Comparison of ENCODE assay signal across 8 mouse cellular contexts in genomic region chr11:104233574-104234206, GRCm38 (mm10). TPM values are rescaled to one million over a fixed set of nuclear protein-coding genes. Genes with fewer than 3 reads are reported as not detected.
A peak's percentile ranks its signal among the peaks of the same experiment; 100 is the strongest.
DNase-seq lines count a peak whose midpoint lies in the region; ATAC-seq lines count a peak whose summit lies in the region.

No protein-coding gene starts in this region.

- peak overlapping the region; percentile 97 for H3K27ac ChIP-seq in hindbrain, embryonic 16.5 days (ENCODE audit: low read depth, low read length)
- peak overlapping the region; percentile 8; the same call in 1 of the 2 replicates for H3K27ac ChIP-seq in neural tube, embryonic 14.5 days (ENCODE audit: low read depth, low read length)
- no peak overlapping the region for H3K27ac ChIP-seq in liver, embryonic 11.5 days (ENCODE audit: low read depth, low read length)

- no peaks in the 10 kb centered on the region for H3K36me3 ChIP-seq in hindbrain, embryonic 16.5 days (ENCODE audit: control insufficient read depth, insufficient read depth, low read length)
- no peaks in the 10 kb centered on the region for H3K36me3 ChIP-seq in neural tube, embryonic 14.5 days (ENCODE audit: control insufficient read depth, insufficient read depth, low read length)
- H3K36me3 ChIP-seq in liver, embryonic 11.5 days (ENCODE audit: control insufficient read depth, insufficient read depth, low read length): no peaks in the 10 kb centered on the region

- peak overlapping the region; percentile 64 for H3K4me2 ChIP-seq in hindbrain, embryonic 16.5 days (ENCODE audit: low read length)
- peak overlapping the region; percentile 61 for H3K4me2 ChIP-seq in neural tube, embryonic 14.5 days (ENCODE audit: low read depth, low read length)
- H3K4me2 ChIP-seq in liver, embryonic 11.5 days: no peak overlapping the region

- ATAC-seq in CD4-positive, CD25-positive, alpha-beta regulatory T cell, adult 4 months: no peak
- no peak for ATAC-seq in hindbrain, embryonic 16.5 days
- ATAC-seq in neural tube, embryonic 14.5 days (ENCODE audit: low read depth): no peak
- no peak for ATAC-seq in liver, embryonic 11.5 days (replicated peaks; ENCODE audit: low FRiP score)

- 2% methylated on average over 30 of the region's 30 CpGs for WGBS in hindbrain, embryonic 16.5 days
- 2% methylated on average over 30 of the region's 30 CpGs for WGBS in neural tube, embryonic 14.5 days
- 5% methylated on average over 30 of the region's 30 CpGs for WGBS in liver, embryonic 11.5 days

- peak overlapping the region; percentile 62 for H3K4me3 ChIP-seq in hindbrain, embryonic 16.5 days (ENCODE audit: low read length)
- peak overlapping the region; percentile 88 for H3K4me3 ChIP-seq in neural tube, embryonic 14.5 days (ENCODE audit: low read depth, low read length)
- H3K4me3 ChIP-seq in liver, embryonic 11.5 days (ENCODE audit: low read depth, low read length): no peak overlapping the region

- H3K9ac ChIP-seq in hindbrain, embryonic 16.5 days (ENCODE audit: low read depth, low read length): peak overlapping the region; percentile 92
- H3K9ac ChIP-seq in neural tube, embryonic 14.5 days (replicated peaks; ENCODE audit: low read depth, low read length): peak overlapping the region; percentile 98
- H3K9ac ChIP-seq in liver, embryonic 11.5 days (ENCODE audit: low read depth, low read length): no peak overlapping the region

- peaks cover 40% of the 10 kb centered on the region for H3K4me1 ChIP-seq in hindbrain, embryonic 16.5 days (ENCODE audit: control insufficient read depth, insufficient read depth, low read depth, low read length)
- H3K4me1 ChIP-seq in neural tube, embryonic 14.5 days (ENCODE audit: control insufficient read depth, insufficient read depth, low read length): peaks cover 37% of the 10 kb centered on the region
- H3K4me1 ChIP-seq in liver, embryonic 11.5 days (replicated peaks; ENCODE audit: control insufficient read depth, insufficient read depth, low read length): peaks cover 13% of the 10 kb centered on the region

- peak; percentile 13 for DNase-seq in CD4-positive, CD25-positive, alpha-beta regulatory T cell, adult 2 months (ENCODE audit: low read depth, low spot score)
- peak; percentile 36 for DNase-seq in right cerebral cortex, postnatal 4 days
- DNase-seq in right cerebral cortex, adult 2 months (ENCODE audit: low spot score in 2 of 2): no peak
- no peak for DNase-seq in ovary, adult 18-20 months (ENCODE audit: low spot score)
- no peak for DNase-seq in liver, embryonic 11.5 days (ENCODE audit: low spot score)

- no peaks in the 10 kb centered on the region for H3K27me3 ChIP-seq in hindbrain, embryonic 16.5 days (replicated peaks; ENCODE audit: control insufficient read depth, insufficient read depth, low read length)
- peaks cover 4% of the 10 kb centered on the region; the same call in 1 of the 2 replicates for H3K27me3 ChIP-seq in neural tube, embryonic 14.5 days (ENCODE audit: control insufficient read depth, insufficient read depth, low read length)
- peaks cover 70% of the 10 kb centered on the region for H3K27me3 ChIP-seq in liver, embryonic 11.5 days (replicated peaks; ENCODE audit: control insufficient read depth, insufficient read depth, low read length)

- H3K9me3 ChIP-seq in hindbrain, embryonic 16.5 days (ENCODE audit: control insufficient read depth, low read length): no peaks in the 10 kb centered on the region
- H3K9me3 ChIP-seq in neural tube, embryonic 14.5 days (ENCODE audit: control insufficient read depth, low read length): no peaks in the 10 kb centered on the region
- no peaks in the 10 kb centered on the region for H3K9me3 ChIP-seq in liver, embryonic 11.5 days (ENCODE audit: control insufficient read depth, low read length)

RNA-seq across cellular contexts. Expression of gene Mapt, which starts 2.5 kb away (rescaled TPM):
- polyA plus RNA-seq in CD4-positive, CD25-positive, alpha-beta regulatory T cell, adult 4 months (2017; shearing (Covaris generic)): under 1 TPM; 0.11 to 0.34 TPM
- polyA plus RNA-seq in hindbrain, embryonic 16.5 days (2015; fragmentation: Nextera tagmentation; extraction: Ambion mirVana): 1,116 and 1,219 TPM in 2 replicates
- polyA plus RNA-seq in neural tube, embryonic 14.5 days (2014; fragmentation: Nextera tagmentation; extraction: Ambion mirVana): 925 and 1,009 TPM in 2 replicates
- polyA plus RNA-seq in liver, embryonic 11.5 days (2014; fragmentation: Nextera tagmentation; extraction: Ambion mirVana): 0.90 and 1.1 TPM in 2 replicates

RNA-seq across cellular contexts. Expression of gene Sppl2c, which starts 47.6 kb away (rescaled TPM):
- not detected for polyA plus RNA-seq in CD4-positive, CD25-positive, alpha-beta regulatory T cell, adult 4 months (2017; shearing (Covaris generic))
- polyA plus RNA-seq in hindbrain, embryonic 16.5 days (2015; fragmentation: Nextera tagmentation; extraction: Ambion mirVana): not detected in 2 replicates
- polyA plus RNA-seq in neural tube, embryonic 14.5 days (2014; fragmentation: Nextera tagmentation; extraction: Ambion mirVana): not detected in 2 replicates
- polyA plus RNA-seq in liver, embryonic 11.5 days (2014; fragmentation: Nextera tagmentation; extraction: Ambion mirVana): not detected in 2 replicates

Comparison
In these comparisons a context has a peak if more than half of its experiments do, and no peak if none do; other contexts are left out.
1. DNase-seq: peak in CD4-positive, CD25-positive, alpha-beta regulatory T cell, adult 2 months (single experiment) and right cerebral cortex, postnatal 4 days (single experiment); none in right cerebral cortex, adult 2 months (0 of 2), ovary, adult 18-20 months (single experiment) and liver, embryonic 11.5 days (single experiment).
2. RNA of gene Mapt, which starts 2.5 kb away (polyA plus RNA-seq): 1,116 to 1,219 TPM in hindbrain, embryonic 16.5 days and 925 to 1,009 TPM in neural tube, embryonic 14.5 days; 0.90 to 1.1 TPM in liver, embryonic 11.5 days and 0.11 to 0.34 TPM in CD4-positive, CD25-positive, alpha-beta regulatory T cell, adult 4 months; every median in the first group is over 100 times any median in the second.